11 mouse cellular contexts compared by ENCODE assay signal in the genomic region with DNA sequence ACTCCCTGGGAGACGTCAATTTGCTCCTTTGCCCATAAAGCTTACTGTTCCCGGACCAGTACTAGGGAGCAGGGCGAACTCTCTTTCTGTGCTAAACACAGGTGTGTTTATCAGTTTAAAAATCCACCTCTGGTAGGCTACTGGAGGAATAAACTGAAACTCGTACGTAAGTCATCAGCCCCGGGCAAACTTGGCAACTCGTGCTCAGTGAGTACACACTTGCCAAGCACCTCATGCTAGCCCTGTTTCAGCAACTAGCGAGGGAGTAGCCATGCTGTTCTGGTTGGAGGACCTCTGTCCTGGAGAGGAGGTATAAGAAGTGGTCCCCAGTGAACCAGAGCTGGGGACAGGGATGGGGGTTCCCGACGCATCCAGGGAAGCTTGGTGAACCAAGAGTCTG.
"Had no signal": no experiment of that assay in that cellular context is flagged by ENCODE, and none has a peak within 500 bp of the region (broad histone marks: within the 10 kb centered on the region; RNA-seq: fewer than 3 reads in every experiment).

No protein-coding gene starts in this region.

- H3K27ac ChIP-seq: intestine, embryonic 15.5 days; limb, embryonic 13.5 days; liver, embryonic 12.5 days; neural tube, embryonic 15.5 days; stomach, postnatal 0 days had no signal

- H3K4me1 ChIP-seq: neural tube, embryonic 15.5 days had no signal

- H3K36me3 ChIP-seq: intestine, embryonic 15.5 days; limb, embryonic 13.5 days; liver, embryonic 12.5 days; midbrain, embryonic 10.5 days; neural tube, embryonic 15.5 days had no signal

- DNase-seq: left cerebral cortex, postnatal 4 days; lung, embryonic 14.5 days; lung, postnatal 10 days; midbrain, embryonic 14.5 days had no signal

- ATAC-seq: intestine, embryonic 15.5 days; liver, embryonic 12.5 days had no signal

- H3K27me3 ChIP-seq: intestine, embryonic 15.5 days; limb, embryonic 13.5 days; liver, embryonic 12.5 days; neural tube, embryonic 15.5 days had no signal

- H3K9ac ChIP-seq: intestine, embryonic 15.5 days; limb, embryonic 13.5 days; liver, embryonic 12.5 days; lung, embryonic 14.5 days; neural tube, embryonic 15.5 days had no signal

- H3K9me3 ChIP-seq: intestine, embryonic 15.5 days; limb, embryonic 13.5 days; liver, embryonic 12.5 days; midbrain, embryonic 10.5 days; neural tube, embryonic 15.5 days had no signal

- H3K4me2 ChIP-seq: intestine, embryonic 15.5 days; limb, embryonic 13.5 days; liver, embryonic 12.5 days; lung, embryonic 14.5 days; neural tube, embryonic 15.5 days had no signal

- H3K4me3 ChIP-seq: intestine, embryonic 15.5 days; limb, embryonic 13.5 days; liver, embryonic 12.5 days; midbrain, embryonic 10.5 days; myocyte; neural tube, embryonic 15.5 days had no signal
